Mouse (Mus musculus): ENCODE measurements around the gene Gm28047. TPM values are rescaled to one million over a fixed set of nuclear protein-coding genes. Genes with fewer than 3 reads are reported as not detected.

Gm28047 gene
- polyA plus RNA-seq, 1 experiment: not detected

- Histone ChIP-seq H3K4me3 (ENCODE audit: extremely low read depth, insufficient read depth, insufficient read length) (no peak overlapping the region), H3K27ac (ENCODE audit: insufficient read depth, low read length) (no peak overlapping the region), H3K4me1 (ENCODE audit: control insufficient read depth, insufficient read depth, insufficient read length) (no peaks in the 10 kb centered on the region), H3K36me3 (ENCODE audit: control insufficient read depth, insufficient read depth, low read length) (peaks cover 2% of the 10 kb centered on the region; the same call in 1 of the 2 replicates), H3K27me3 (ENCODE audit: control insufficient read depth, insufficient read depth, low read length) (no peaks in the 10 kb centered on the region)
- DNase-seq (ENCODE audit: low read depth in 1 of 2, low spot score in 2 of 2): no peak
- 84% methylated on average over 8 of the region's 8 CpGs for WGBS
- TF ChIP-seq POLR2A (IDR thresholded peaks at IDR 0.05; ENCODE audit: low read depth, low read length) (no peak), CTCF (IDR thresholded peaks at IDR 0.05; ENCODE audit: extremely low read depth, insufficient read depth, insufficient read length, insufficient replicate concordance) (no peak)
Measured at GRCm38 (mm10) chr15:102593996-102594656, 30.7 kb downstream of the Gm28047 start.

- Histone ChIP-seq H3K4me3 (ENCODE audit: extremely low read depth, insufficient read depth, insufficient read length) (no peak overlapping the region), H3K27ac (ENCODE audit: insufficient read depth, low read length) (no peak overlapping the region), H3K36me3 (ENCODE audit: control insufficient read depth, insufficient read depth, low read length) (peaks cover 2% of the 10 kb centered on the region; the same call in 1 of the 2 replicates), H3K4me1 (ENCODE audit: control insufficient read depth, insufficient read depth, insufficient read length) (no peaks in the 10 kb centered on the region), H3K27me3 (ENCODE audit: control insufficient read depth, insufficient read depth, low read length) (no peaks in the 10 kb centered on the region)
- TF ChIP-seq CTCF (IDR thresholded peaks at IDR 0.05; ENCODE audit: extremely low read depth, insufficient read depth, insufficient read length, insufficient replicate concordance): no peak
- no peak for DNase-seq (ENCODE audit: low read depth in 1 of 2, low spot score in 2 of 2)
- 68% methylated on average over 1 of the region's 1 CpGs for WGBS
Measured at GRCm38 (mm10) chr15:102592674-102593073, 32.2 kb downstream of the Gm28047 start.

DNA sequence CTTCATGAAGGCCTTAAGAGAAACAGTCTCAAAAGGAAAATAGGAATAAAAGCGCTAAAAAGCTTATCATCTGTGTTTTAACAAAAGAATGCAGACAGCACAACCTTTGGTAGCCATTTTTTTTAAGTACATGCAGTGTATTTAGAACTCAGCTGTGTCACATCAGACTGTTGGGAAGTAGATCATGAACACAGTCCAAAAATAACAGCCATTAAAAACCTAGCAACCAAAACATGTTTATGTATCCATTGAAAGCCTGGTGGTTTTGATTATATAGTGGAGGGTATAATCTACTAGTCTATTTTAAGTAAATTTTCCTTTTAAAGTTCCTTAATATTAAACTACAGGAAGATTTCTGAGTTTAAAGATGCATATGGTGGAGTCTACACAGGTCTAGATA is 34.3 kb downstream of the Gm28047 start:
- Histone ChIP-seq H3K27me3 (ENCODE audit: control insufficient read depth, insufficient read depth, low read length) (no peaks in the 10 kb centered on the region), H3K27ac (ENCODE audit: insufficient read depth, low read length) (no peak overlapping the region), H3K4me1 (ENCODE audit: control insufficient read depth, insufficient read depth, insufficient read length) (no peaks in the 10 kb centered on the region), H3K4me3 (ENCODE audit: extremely low read depth, insufficient read depth, insufficient read length) (no peak overlapping the region), H3K36me3 (ENCODE audit: control insufficient read depth, insufficient read depth, low read length) (peaks cover 2% of the 10 kb centered on the region; the same call in 1 of the 2 replicates)
- 95% methylated on average over 1 of the region's 1 CpGs for WGBS
- TF ChIP-seq POLR2A (IDR thresholded peaks at IDR 0.05; ENCODE audit: low read depth, low read length) (no peak), CTCF (IDR thresholded peaks at IDR 0.05; ENCODE audit: extremely low read depth, insufficient read depth, insufficient read length, insufficient replicate concordance) (no peak)
- DNase-seq (ENCODE audit: low read depth in 1 of 2, low spot score in 2 of 2): no peak

DNA sequence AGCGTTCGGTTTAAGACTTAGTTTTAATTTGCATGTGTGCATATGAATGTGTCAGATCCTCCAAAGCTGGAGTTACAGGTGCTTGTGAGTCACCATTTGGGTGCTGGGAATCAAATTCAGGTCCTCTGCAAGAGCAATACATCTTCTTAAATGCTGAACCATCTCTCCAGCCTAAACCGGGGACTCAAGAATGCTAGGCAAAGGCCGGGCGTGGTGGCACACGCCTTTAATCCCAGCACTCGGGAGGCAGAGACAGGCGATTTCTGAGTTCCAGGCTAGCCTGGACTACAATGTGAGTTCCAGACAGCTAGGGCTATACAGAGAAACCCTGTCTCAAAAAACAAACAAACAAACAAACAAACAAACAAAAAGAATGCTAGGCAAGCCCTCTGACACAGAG is 35.0 kb downstream of the Gm28047 start:
- Histone ChIP-seq H3K27me3 (ENCODE audit: control insufficient read depth, insufficient read depth, low read length) (no peaks in the 10 kb centered on the region), H3K27ac (ENCODE audit: insufficient read depth, low read length) (no peak overlapping the region), H3K4me3 (ENCODE audit: extremely low read depth, insufficient read depth, insufficient read length) (no peak overlapping the region), H3K36me3 (ENCODE audit: control insufficient read depth, insufficient read depth, low read length) (peaks cover 2% of the 10 kb centered on the region; the same call in 1 of the 2 replicates), H3K4me1 (ENCODE audit: control insufficient read depth, insufficient read depth, insufficient read length) (no peaks in the 10 kb centered on the region)
- TF ChIP-seq POLR2A (IDR thresholded peaks at IDR 0.05; ENCODE audit: low read depth, low read length) (no peak), CTCF (IDR thresholded peaks at IDR 0.05; ENCODE audit: extremely low read depth, insufficient read depth, insufficient read length, insufficient replicate concordance) (no peak)
- no peak for DNase-seq (ENCODE audit: low read depth in 1 of 2, low spot score in 2 of 2)
- 97% methylated on average over 8 of the region's 8 CpGs for WGBS

- TF ChIP-seq CTCF (IDR thresholded peaks at IDR 0.05; ENCODE audit: extremely low read depth, insufficient read depth, insufficient read length, insufficient replicate concordance) (no peak), POLR2A (IDR thresholded peaks at IDR 0.05; ENCODE audit: low read depth, low read length) (no peak)
- 94% methylated on average over 5 of the region's 5 CpGs for WGBS
Measured at GRCm38 (mm10) chr15:102585501-102585900, 39.4 kb downstream of the Gm28047 start.

GRCm38 (mm10) chr15:102583708-102584383 is 41.0 kb downstream of the Gm28047 start:
- H3K27ac ChIP-seq (ENCODE audit: insufficient read depth, low read length): no peak overlapping the region
- H3K4me3 ChIP-seq (ENCODE audit: extremely low read depth, insufficient read depth, insufficient read length): no peak overlapping the region
- peaks cover 1% of the 10 kb centered on the region; the same call in 1 of the 2 replicates for H3K36me3 ChIP-seq (ENCODE audit: control insufficient read depth, insufficient read depth, low read length)
- WGBS: 84% methylated on average over 8 of the region's 8 CpGs
- H3K4me1 ChIP-seq (ENCODE audit: control insufficient read depth, insufficient read depth, insufficient read length): no peaks in the 10 kb centered on the region
- no peaks in the 10 kb centered on the region for H3K27me3 ChIP-seq (ENCODE audit: control insufficient read depth, insufficient read depth, low read length)
- TF ChIP-seq POLR2A (IDR thresholded peaks at IDR 0.05; ENCODE audit: low read depth, low read length) (no peak), CTCF (IDR thresholded peaks at IDR 0.05; ENCODE audit: extremely low read depth, insufficient read depth, insufficient read length, insufficient replicate concordance) (no peak)
- no peak for DNase-seq (ENCODE audit: low read depth in 1 of 2, low spot score in 2 of 2)

More at GRCm38 (mm10) chr15:102585501-102585900, 39.4 kb downstream of the Gm28047 start:
- peaks cover 1% of the 10 kb centered on the region; the same call in 1 of the 2 replicates for H3K36me3 ChIP-seq (ENCODE audit: control insufficient read depth, insufficient read depth, low read length)
- no peak for DNase-seq (ENCODE audit: low read depth in 1 of 2, low spot score in 2 of 2)
- H3K27ac ChIP-seq (ENCODE audit: insufficient read depth, low read length): no peak overlapping the region
- H3K4me1 ChIP-seq (ENCODE audit: control insufficient read depth, insufficient read depth, insufficient read length): no peaks in the 10 kb centered on the region
- no peaks in the 10 kb centered on the region for H3K27me3 ChIP-seq (ENCODE audit: control insufficient read depth, insufficient read depth, low read length)
- H3K4me3 ChIP-seq (ENCODE audit: extremely low read depth, insufficient read depth, insufficient read length): no peak overlapping the region

DNA sequence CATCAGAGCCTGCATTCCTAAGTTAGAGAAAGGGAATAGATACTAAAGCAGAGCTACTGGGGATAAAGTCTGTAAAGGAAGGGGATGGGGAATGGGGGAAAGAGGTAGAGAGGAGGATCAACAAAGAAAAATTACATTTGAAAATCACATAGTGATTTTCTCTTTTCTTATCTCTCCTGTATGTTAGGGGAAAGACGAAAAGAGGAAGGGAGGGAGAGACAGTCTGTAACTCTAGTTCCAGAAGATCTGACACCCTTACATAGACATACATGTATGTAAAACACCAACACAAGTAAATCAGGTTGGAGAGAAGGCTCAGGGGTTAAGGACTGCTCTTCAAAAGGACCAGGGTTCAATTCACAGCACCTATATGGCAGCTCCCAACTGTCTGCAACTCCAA is 43.7 kb downstream of the Gm28047 start:
- WGBS: 77% methylated on average over 1 of the region's 1 CpGs
- Histone ChIP-seq H3K27me3 (ENCODE audit: control insufficient read depth, insufficient read depth, low read length) (no peaks in the 10 kb centered on the region), H3K4me3 (ENCODE audit: extremely low read depth, insufficient read depth, insufficient read length) (no peak overlapping the region), H3K27ac (ENCODE audit: insufficient read depth, low read length) (no peak overlapping the region), H3K36me3 (ENCODE audit: control insufficient read depth, insufficient read depth, low read length) (peaks cover 1% of the 10 kb centered on the region; the same call in 1 of the 2 replicates), H3K4me1 (ENCODE audit: control insufficient read depth, insufficient read depth, insufficient read length) (no peaks in the 10 kb centered on the region)
- DNase-seq (ENCODE audit: low read depth in 1 of 2, low spot score in 2 of 2): no peak
- TF ChIP-seq POLR2A (IDR thresholded peaks at IDR 0.05; ENCODE audit: low read depth, low read length): no peak
- TF ChIP-seq CTCF (IDR thresholded peaks at IDR 0.05; ENCODE audit: extremely low read depth, insufficient read depth, insufficient read length, insufficient replicate concordance): no peak
